ENCODE assay signal across 13 mouse cellular contexts in genomic region chr6:101186887-101187286, GRCm38 (mm10).
"Had no signal": no experiment of that assay in that cellular context is flagged by ENCODE, and none has a peak within 500 bp of the region (broad histone marks: within the 10 kb centered on the region; RNA-seq: fewer than 3 reads in every experiment).

No protein-coding gene starts in this region.

- H3K4me2 ChIP-seq: liver, embryonic 11.5 days; lung, embryonic 14.5 days; midbrain, embryonic 11.5 days had no signal

- H3K9ac ChIP-seq: liver, embryonic 14.5 days; liver, postnatal 0 days; lung, embryonic 14.5 days had no signal

- H3K27ac ChIP-seq: kidney, postnatal 0 days; liver, embryonic 14.5 days; macrophage had no signal

- DNase-seq: kidney, adult 18-20 months; kidney, postnatal 25 days; liver, postnatal 0 days; lung, embryonic 14.5 days; midbrain, embryonic 14.5 days; thymus, adult 18-20 months; thymus, postnatal 36 days had no signal

- ATAC-seq: liver, postnatal 0 days; lung, postnatal 0 days had no signal
